Mouse (Mus musculus): ENCODE data around the gene Synm. TPM values are rescaled to one million over a fixed set of nuclear protein-coding genes. Genes with fewer than 3 reads are reported as not detected.

Synm gene
- polyA plus RNA-seq, 1 experiment from 2014 or later, result 8.1 TPM

- Histone ChIP-seq H3K4me2 (replicated peaks; ENCODE audit: low read depth, low read length) (no peak overlapping the region), H3K4me1 (ENCODE audit: insufficient read depth, low read depth, low read length) (no peaks in the 10 kb centered on the region), H3K27ac (ENCODE audit: low read length) (no peak overlapping the region), H3K27me3 (replicated peaks; ENCODE audit: insufficient read depth, low read length) (no peaks in the 10 kb centered on the region), H3K9ac (replicated peaks; ENCODE audit: low read depth) (no peak overlapping the region), H3K9me3 (ENCODE audit: low read length) (no peaks in the 10 kb centered on the region), H3K4me3 (ENCODE audit: low read depth, low read length) (no peak overlapping the region), H3K36me3 (ENCODE audit: insufficient read depth, low read length) (no peaks in the 10 kb centered on the region)
- ATAC-seq (no peak), DNase-seq (ENCODE audit: low spot score) (no peak)
- WGBS, result 82% methylated on average over 9 of the region's 9 CpGs
- TF ChIP-seq EP300 (IDR thresholded peaks at IDR 0.05) (no peak), CTCF (IDR thresholded peaks at IDR 0.05) (no peak)
These were observed 12.7 kb upstream of the Synm start for GRCm38 (mm10) chr7:67772231-67772630.

DNA sequence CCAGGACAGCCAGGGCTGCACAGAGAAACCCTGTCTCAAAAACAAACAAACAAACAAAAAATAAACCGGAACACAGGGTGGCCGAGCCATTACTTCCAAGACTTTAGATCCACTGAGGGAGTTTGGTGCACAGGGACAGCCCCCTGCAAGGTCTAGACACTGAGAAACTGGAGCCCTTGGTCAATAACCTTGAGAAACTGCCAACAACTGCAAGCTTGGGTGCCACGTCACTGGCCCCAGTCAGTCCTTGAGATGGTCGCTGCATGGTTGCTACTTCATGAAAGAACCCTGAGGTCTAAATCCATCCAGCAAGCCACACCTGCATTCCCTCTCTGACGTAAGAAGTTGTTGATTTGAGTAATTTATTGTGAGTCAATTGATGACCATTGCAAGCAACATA is 9.9 kb upstream of the Synm start:
- Histone ChIP-seq H3K9ac (replicated peaks; ENCODE audit: low read depth) (no peak overlapping the region), H3K27ac (ENCODE audit: low read length) (no peak overlapping the region), H3K27me3 (replicated peaks; ENCODE audit: insufficient read depth, low read length) (no peaks in the 10 kb centered on the region), H3K4me2 (replicated peaks; ENCODE audit: low read depth, low read length) (no peak overlapping the region), H3K4me1 (ENCODE audit: insufficient read depth, low read depth, low read length) (no peaks in the 10 kb centered on the region), H3K9me3 (ENCODE audit: low read length) (no peaks in the 10 kb centered on the region), H3K36me3 (ENCODE audit: insufficient read depth, low read length) (no peaks in the 10 kb centered on the region), H3K4me3 (ENCODE audit: low read depth, low read length) (no peak overlapping the region)
- DNase-seq (ENCODE audit: low spot score) (no peak), ATAC-seq (no peak)
- TF ChIP-seq CTCF (IDR thresholded peaks at IDR 0.05) (no peak), EP300 (IDR thresholded peaks at IDR 0.05) (no peak)
- WGBS, result 90% methylated on average over 5 of the region's 5 CpGs

DNA sequence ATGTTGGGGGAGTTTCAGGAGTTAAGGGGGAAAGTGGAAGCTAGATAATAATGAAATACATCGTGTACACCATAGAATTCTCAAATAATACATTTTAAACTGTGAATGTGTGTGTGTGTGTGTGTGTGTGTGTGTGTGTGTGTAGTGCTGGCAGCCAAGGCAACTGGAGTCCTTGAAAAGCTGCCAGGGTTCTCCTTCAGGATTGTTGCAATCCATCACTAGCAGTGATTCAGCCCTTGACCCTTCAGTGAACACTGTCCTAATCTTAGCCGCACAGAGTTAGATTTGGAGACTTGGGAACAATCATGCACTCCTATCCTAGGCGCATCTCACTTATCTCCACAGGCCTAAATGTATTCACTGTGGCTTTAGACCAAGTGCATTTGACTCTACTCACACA is 8.6 kb upstream of the Synm start:
- DNase-seq (ENCODE audit: low spot score) (peak; percentile 86), ATAC-seq (peak; percentile 63)
- Histone ChIP-seq H3K4me1 (ENCODE audit: insufficient read depth, low read depth, low read length) (no peaks in the 10 kb centered on the region), H3K36me3 (ENCODE audit: insufficient read depth, low read length) (no peaks in the 10 kb centered on the region), H3K9ac (replicated peaks; ENCODE audit: low read depth) (no peak overlapping the region), H3K9me3 (ENCODE audit: low read length) (no peaks in the 10 kb centered on the region), H3K4me2 (replicated peaks; ENCODE audit: low read depth, low read length) (no peak overlapping the region), H3K27me3 (replicated peaks; ENCODE audit: insufficient read depth, low read length) (no peaks in the 10 kb centered on the region), H3K27ac (ENCODE audit: low read length) (no peak overlapping the region), H3K4me3 (ENCODE audit: low read depth, low read length) (no peak overlapping the region)
- TF ChIP-seq EP300 (IDR thresholded peaks at IDR 0.05) (0 out of 2 replicates have a peak, but pooled peaks have one; percentile 22), CTCF (IDR thresholded peaks at IDR 0.05) (no peak)
- WGBS, result 53% methylated on average over 3 of the region's 3 CpGs

DNA sequence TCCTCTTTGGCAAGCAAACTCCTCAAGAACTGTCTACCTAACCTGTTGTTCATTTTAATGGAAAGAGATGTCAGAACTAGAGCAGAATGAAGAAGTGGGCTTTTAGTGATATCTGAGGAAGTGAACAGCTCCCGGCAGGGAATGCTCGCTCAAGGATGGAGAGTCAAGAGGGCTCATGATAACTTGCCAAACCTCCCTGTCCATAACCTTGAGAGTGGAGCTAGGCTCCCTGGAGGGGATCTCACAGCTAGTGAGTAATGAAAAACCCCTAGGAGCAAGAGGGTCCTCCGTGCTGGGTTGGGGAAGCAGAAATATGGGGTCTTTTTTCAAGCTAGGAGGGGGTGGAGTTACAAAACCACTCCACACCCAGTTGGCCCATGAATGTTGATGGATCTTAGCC is 4.1 kb upstream of the Synm start:
- Histone ChIP-seq H3K36me3 (ENCODE audit: insufficient read depth, low read length) (no peaks in the 10 kb centered on the region), H3K27me3 (replicated peaks; ENCODE audit: insufficient read depth, low read length) (no peaks in the 10 kb centered on the region), H3K4me1 (ENCODE audit: insufficient read depth, low read depth, low read length) (no peaks in the 10 kb centered on the region), H3K9me3 (ENCODE audit: low read length) (no peaks in the 10 kb centered on the region), H3K4me3 (ENCODE audit: low read depth, low read length) (no peak overlapping the region), H3K4me2 (replicated peaks; ENCODE audit: low read depth, low read length) (no peak overlapping the region), H3K27ac (ENCODE audit: low read length) (no peak overlapping the region), H3K9ac (replicated peaks; ENCODE audit: low read depth) (no peak overlapping the region)
- ATAC-seq (no peak), DNase-seq (ENCODE audit: low spot score) (no peak)
- WGBS, result 49% methylated on average over 3 of the region's 3 CpGs
- TF ChIP-seq CTCF (IDR thresholded peaks at IDR 0.05) (no peak), EP300 (IDR thresholded peaks at IDR 0.05) (no peak)

DNA sequence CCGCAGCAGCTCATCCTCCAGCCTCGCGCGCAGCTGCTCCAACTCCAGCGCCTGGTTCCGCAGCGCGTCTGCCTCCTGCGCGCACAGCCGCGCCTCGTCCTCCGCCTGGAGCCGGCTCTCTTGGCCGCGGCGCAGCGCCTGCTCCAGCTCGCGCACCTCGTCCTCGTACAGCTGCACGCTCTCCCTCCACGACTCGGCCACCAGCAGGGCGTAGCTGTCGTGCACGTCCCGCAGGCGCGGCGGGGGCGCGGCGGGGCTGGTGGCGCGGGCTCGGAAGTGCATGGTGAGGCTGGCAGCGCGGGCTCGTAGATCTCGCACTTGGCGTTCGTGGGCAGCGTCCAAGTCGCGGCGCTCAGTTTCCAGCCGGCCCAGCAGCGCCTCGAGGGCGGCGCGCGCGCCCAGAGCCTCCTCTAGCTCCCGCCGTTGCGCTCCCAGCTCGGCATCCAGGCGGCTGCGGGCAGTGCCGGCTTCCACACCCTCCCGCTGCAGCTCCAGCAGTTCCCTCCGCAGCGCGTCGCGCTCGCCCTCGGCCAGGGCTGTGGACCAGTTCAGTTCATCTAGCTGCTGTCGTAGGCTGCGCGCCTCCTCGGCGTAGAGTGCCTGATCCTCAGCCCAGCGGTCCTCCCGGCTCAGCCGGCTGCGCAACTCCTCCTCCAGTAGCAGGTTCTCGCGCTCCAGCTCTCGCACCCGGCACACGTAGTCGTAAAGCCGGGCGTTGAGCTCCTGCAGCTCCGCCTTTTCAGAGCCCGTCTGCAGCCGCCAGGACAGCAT is 499 bp downstream of the Synm start:
- Histone ChIP-seq H3K27me3 (replicated peaks; ENCODE audit: insufficient read depth, low read length) (no peaks in the 10 kb centered on the region), H3K36me3 (ENCODE audit: insufficient read depth, low read length) (no peaks in the 10 kb centered on the region), H3K9me3 (ENCODE audit: low read length) (no peaks in the 10 kb centered on the region), H3K4me1 (ENCODE audit: insufficient read depth, low read depth, low read length) (no peaks in the 10 kb centered on the region), H3K9ac (replicated peaks; ENCODE audit: low read depth) (peak overlapping the region; percentile 39), H3K4me3 (ENCODE audit: low read depth, low read length) (peak overlapping the region; percentile 49), H3K27ac (ENCODE audit: low read length) (peak overlapping the region; percentile 64), H3K4me2 (replicated peaks; ENCODE audit: low read depth, low read length) (peak overlapping the region; percentile 99)
- 2% methylated on average over 79 of the region's 92 CpGs for WGBS
- ATAC-seq, result peak; percentile 71
- DNase-seq (ENCODE audit: low spot score), result peak; percentile 60
- TF ChIP-seq EP300 (IDR thresholded peaks at IDR 0.05) (no peak), CTCF (IDR thresholded peaks at IDR 0.05) (no peak)

GRCm38 (mm10) chr7:67758506-67758857 is 1.1 kb downstream of the Synm start:
- peak; percentile 23 for DNase-seq (ENCODE audit: low spot score)
- H3K4me2 ChIP-seq (replicated peaks; ENCODE audit: low read depth, low read length), result peak overlapping the region; percentile 99
- H3K9ac ChIP-seq (replicated peaks; ENCODE audit: low read depth), result peak overlapping the region; percentile 39
- TF ChIP-seq EP300 (IDR thresholded peaks at IDR 0.05) (no peak), CTCF (IDR thresholded peaks at IDR 0.05) (no peak)
- no peaks in the 10 kb centered on the region for H3K36me3 ChIP-seq (ENCODE audit: insufficient read depth, low read length)
- ATAC-seq, result no peak
- WGBS, result 0% methylated on average over 17 of the region's 19 CpGs
- H3K9me3 ChIP-seq (ENCODE audit: low read length), result no peaks in the 10 kb centered on the region
- H3K4me3 ChIP-seq (ENCODE audit: low read depth, low read length), result peak overlapping the region; percentile 49
- no peaks in the 10 kb centered on the region for H3K4me1 ChIP-seq (ENCODE audit: insufficient read depth, low read depth, low read length)
- H3K27ac ChIP-seq (ENCODE audit: low read length), result peak overlapping the region; percentile 64
- H3K27me3 ChIP-seq (replicated peaks; ENCODE audit: insufficient read depth, low read length), result no peaks in the 10 kb centered on the region
